In the genomic region with DNA sequence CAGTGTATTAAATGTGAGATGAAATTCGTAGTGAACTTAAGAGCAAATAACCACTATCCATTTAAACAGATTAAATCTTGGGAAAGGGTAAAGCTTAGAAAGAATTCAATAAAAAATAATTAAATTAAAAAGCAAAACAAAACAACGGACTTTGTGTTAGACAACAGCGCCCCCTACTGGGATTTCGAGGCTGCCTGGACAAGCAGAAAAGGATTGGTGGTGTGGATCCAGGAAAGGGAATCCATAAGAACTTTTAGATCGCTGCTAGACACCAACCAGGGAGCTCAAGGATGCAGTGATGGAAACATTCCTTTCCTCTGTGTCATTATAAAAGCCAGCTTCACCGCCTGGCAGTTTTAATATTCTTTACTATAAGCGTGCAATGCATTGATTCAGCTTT, we compare ENCODE assay signal across 8 mouse cellular contexts. TPM values are rescaled to one million over a fixed set of nuclear protein-coding genes. Genes with fewer than 3 reads are reported as not detected.
DNase-seq lines count a peak whose midpoint lies in the region; ATAC-seq and TF ChIP-seq lines count a peak whose summit lies in the region.

No protein-coding gene starts in this region.

- no peaks in the 10 kb centered on the region for H3K4me1 ChIP-seq in midbrain, embryonic 11.5 days (ENCODE audit: control insufficient read depth, insufficient read depth, low read length)
- no peaks in the 10 kb centered on the region for H3K4me1 ChIP-seq in midbrain, embryonic 16.5 days (ENCODE audit: control insufficient read depth, insufficient read depth, low read length)
- no peaks in the 10 kb centered on the region for H3K4me1 ChIP-seq in embryonic facial prominence, embryonic 14.5 days (ENCODE audit: control insufficient read depth, insufficient read depth, low read length)
- no peaks in the 10 kb centered on the region for H3K4me1 ChIP-seq in small intestine, adult 2 months (ENCODE audit: control insufficient read depth, insufficient read depth, insufficient read length, low read length)

- DNase-seq in midbrain, embryonic 11.5 days (ENCODE audit: low spot score, missing footprints) = peak; percentile 94
- peak; percentile 75 to 80 for DNase-seq in adrenal gland, postnatal 36 days
- DNase-seq in embryonic facial prominence, embryonic 14.5 days (ENCODE audit: low spot score) = peak; percentile 60
- DNase-seq in kidney, postnatal 14 days = peak; percentile 71
- DNase-seq in lung, adult 18-20 months = peak; percentile 26 to 50

- no peaks in the 10 kb centered on the region for H3K36me3 ChIP-seq in midbrain, embryonic 11.5 days (ENCODE audit: control insufficient read depth, insufficient read depth, low read length)
- no peaks in the 10 kb centered on the region for H3K36me3 ChIP-seq in midbrain, embryonic 16.5 days (ENCODE audit: control insufficient read depth, insufficient read depth, low read length)
- H3K36me3 ChIP-seq in embryonic facial prominence, embryonic 14.5 days (ENCODE audit: control insufficient read depth, insufficient read depth, low read length) = no peaks in the 10 kb centered on the region
- no peaks in the 10 kb centered on the region for H3K36me3 ChIP-seq in small intestine, adult 2 months (ENCODE audit: control insufficient read depth, insufficient read depth, low read length)

- 8% methylated on average over 7 of the region's 7 CpGs for WGBS in midbrain, embryonic 11.5 days
- 7% methylated on average over 7 of the region's 7 CpGs for WGBS in midbrain, embryonic 16.5 days
- WGBS in embryonic facial prominence, embryonic 14.5 days = 4% methylated on average over 7 of the region's 7 CpGs
- 6% methylated on average over 7 of the region's 7 CpGs for WGBS in small intestine, adult 2 months

- ATAC-seq in midbrain, embryonic 11.5 days (ENCODE audit: low FRiP score) = no peak
- no peak for ATAC-seq in midbrain, embryonic 16.5 days
- no peak for ATAC-seq in embryonic facial prominence, embryonic 14.5 days (ENCODE audit: low read depth)
- no peak for ATAC-seq in megakaryocyte-erythroid progenitor cell, adult 5-6 weeks (replicated peaks; ENCODE audit: low FRiP score, low TSS enrichment, poor library complexity, severe bottlenecking)

- no peak overlapping the region for H3K4me3 ChIP-seq in midbrain, embryonic 11.5 days (ENCODE audit: low read depth, low read length)
- H3K4me3 ChIP-seq in midbrain, embryonic 16.5 days (ENCODE audit: low read depth, low read length) = no peak overlapping the region
- H3K4me3 ChIP-seq in embryonic facial prominence, embryonic 14.5 days (ENCODE audit: low read depth, low read length) = no peak overlapping the region
- H3K4me3 ChIP-seq in small intestine, adult 2 months (ENCODE audit: low read depth, low read length) = no peak overlapping the region

- H3K27ac ChIP-seq in midbrain, embryonic 11.5 days (ENCODE audit: low read depth, low read length) = no peak overlapping the region
- H3K27ac ChIP-seq in midbrain, embryonic 16.5 days (ENCODE audit: low read length) = no peak overlapping the region
- H3K27ac ChIP-seq in embryonic facial prominence, embryonic 14.5 days (replicated peaks; ENCODE audit: low read depth, low read length) = no peak overlapping the region
- no peak overlapping the region for H3K27ac ChIP-seq in small intestine, adult 2 months (ENCODE audit: insufficient read depth, low read depth, low read length)

- H3K4me2 ChIP-seq in midbrain, embryonic 11.5 days = no peak overlapping the region
- no peak overlapping the region for H3K4me2 ChIP-seq in midbrain, embryonic 16.5 days (ENCODE audit: low read length)
- no peak overlapping the region for H3K4me2 ChIP-seq in embryonic facial prominence, embryonic 14.5 days (ENCODE audit: low read depth, low read length)

- H3K9ac ChIP-seq in midbrain, embryonic 11.5 days (ENCODE audit: low read length) = no peak overlapping the region
- H3K9ac ChIP-seq in midbrain, embryonic 16.5 days (ENCODE audit: low read depth, low read length) = no peak overlapping the region
- H3K9ac ChIP-seq in embryonic facial prominence, embryonic 14.5 days (ENCODE audit: low read depth, low read length) = no peak overlapping the region

- peak; percentile 61; the same call in 1 of the 2 replicates for TF ChIP-seq CTCF in small intestine, adult 2 months (IDR thresholded peaks at IDR 0.05; ENCODE audit: extremely low read depth, insufficient read length, insufficient replicate concordance, low read depth, low read length)

- no peak for TF ChIP-seq POLR2A in small intestine, adult 2 months (IDR thresholded peaks at IDR 0.05; ENCODE audit: low read depth, low read length)

- no peaks in the 10 kb centered on the region for H3K9me3 ChIP-seq in midbrain, embryonic 11.5 days (ENCODE audit: control insufficient read depth, low read length)
- H3K9me3 ChIP-seq in midbrain, embryonic 16.5 days (replicated peaks; ENCODE audit: control insufficient read depth, low read length, poor library complexity, severe bottlenecking) = no peaks in the 10 kb centered on the region
- no peaks in the 10 kb centered on the region for H3K9me3 ChIP-seq in embryonic facial prominence, embryonic 14.5 days (ENCODE audit: control insufficient read depth, low read length)

- H3K27me3 ChIP-seq in midbrain, embryonic 11.5 days (ENCODE audit: control insufficient read depth, insufficient read depth, low read length) = no peaks in the 10 kb centered on the region
- no peaks in the 10 kb centered on the region for H3K27me3 ChIP-seq in midbrain, embryonic 16.5 days (ENCODE audit: control insufficient read depth, insufficient read depth, low read depth, low read length)
- H3K27me3 ChIP-seq in embryonic facial prominence, embryonic 14.5 days (replicated peaks; ENCODE audit: control insufficient read depth, insufficient read depth, low read length) = no peaks in the 10 kb centered on the region
- no peaks in the 10 kb centered on the region for H3K27me3 ChIP-seq in small intestine, adult 2 months (ENCODE audit: control insufficient read depth, insufficient read depth, low read length)

RNA-seq across cellular contexts. Expression of a gene that starts 51.9 kb away (rescaled TPM):
- 112 and 134 TPM in 2 replicates for polyA plus RNA-seq in midbrain, embryonic 11.5 days (2014; fragmentation: Nextera tagmentation; extraction: Ambion mirVana)
- polyA plus RNA-seq in midbrain, embryonic 16.5 days (2015; fragmentation: Nextera tagmentation; extraction: Ambion mirVana) = 66.8 and 75.8 TPM in 2 replicates
- total RNA-seq in adrenal gland, postnatal 36 days (2021) = 10 to 100 TPM; 34.6 to 39.2 TPM
- 48.6 and 57.2 TPM in 2 replicates for polyA plus RNA-seq in embryonic facial prominence, embryonic 14.5 days (2014; fragmentation: Nextera tagmentation; extraction: Ambion mirVana)
- polyA plus RNA-seq in small intestine, adult 2 months (2012; rRNA removed) = 3.8 and 7.6 TPM in 2 replicates
- total RNA-seq in megakaryocyte-erythroid progenitor cell, adult 5-6 weeks (2014; fragmentation: Nextera tagmentation) = 40.0 and 50.6 TPM in 2 replicates
- 126 and 156 TPM in 2 replicates for total RNA-seq in megakaryocyte-erythroid progenitor cell, adult 5-6 weeks (2017)

RNA-seq across cellular contexts. Expression of a gene that starts 52.5 kb away (rescaled TPM):
- polyA plus RNA-seq in midbrain, embryonic 11.5 days (2014; fragmentation: Nextera tagmentation; extraction: Ambion mirVana) = 40.0 and 41.1 TPM in 2 replicates
- polyA plus RNA-seq in midbrain, embryonic 16.5 days (2015; fragmentation: Nextera tagmentation; extraction: Ambion mirVana) = 20.8 and 22.0 TPM in 2 replicates
- total RNA-seq in adrenal gland, postnatal 36 days (2021) = 10 to 100 TPM; 18.2 to 24.3 TPM
- 18.5 and 25.3 TPM in 2 replicates for polyA plus RNA-seq in embryonic facial prominence, embryonic 14.5 days (2014; fragmentation: Nextera tagmentation; extraction: Ambion mirVana)
- polyA plus RNA-seq in small intestine, adult 2 months (2012; rRNA removed) = 1.2 and 4.6 TPM in 2 replicates
- 17.0 and 22.0 TPM in 2 replicates for total RNA-seq in megakaryocyte-erythroid progenitor cell, adult 5-6 weeks (2014; fragmentation: Nextera tagmentation)
- total RNA-seq in megakaryocyte-erythroid progenitor cell, adult 5-6 weeks (2017) = 20.5 and 24.0 TPM in 2 replicates

RNA-seq across cellular contexts. Expression of a gene that starts 53.6 kb away (rescaled TPM):
- 18.1 and 19.4 TPM in 2 replicates for polyA plus RNA-seq in midbrain, embryonic 11.5 days (2014; fragmentation: Nextera tagmentation; extraction: Ambion mirVana)
- 12.2 and 12.4 TPM in 2 replicates for polyA plus RNA-seq in midbrain, embryonic 16.5 days (2015; fragmentation: Nextera tagmentation; extraction: Ambion mirVana)
- total RNA-seq in adrenal gland, postnatal 36 days (2021) = 10 to 100 TPM; 32.6 to 39.9 TPM
- polyA plus RNA-seq in embryonic facial prominence, embryonic 14.5 days (2014; fragmentation: Nextera tagmentation; extraction: Ambion mirVana) = 13.3 and 14.0 TPM in 2 replicates
- polyA plus RNA-seq in small intestine, adult 2 months (2012; rRNA removed) = 1.9 and 3.7 TPM in 2 replicates
- 20.3 and 28.6 TPM in 2 replicates for total RNA-seq in megakaryocyte-erythroid progenitor cell, adult 5-6 weeks (2014; fragmentation: Nextera tagmentation)
- total RNA-seq in megakaryocyte-erythroid progenitor cell, adult 5-6 weeks (2017) = 28.0 and 47.2 TPM in 2 replicates

Comparison
In these comparisons a context has a peak if more than half of its experiments do, and no peak if none do; other contexts are left out.
1. DNase-seq: peak in every context shown above with its lines; median percentile 94 in midbrain, embryonic 11.5 days; 78 in adrenal gland, postnatal 36 days; 71 in kidney, postnatal 14 days; 60 in embryonic facial prominence, embryonic 14.5 days; 38 in lung, adult 18-20 months.